Mouse (Mus musculus): ENCODE measurements at regions not wholly inside any gene's neighbourhood (a gene's known extent, or its start where the extent isn't known, plus 50 kb on each side); places are given as distances from the start of the nearest gene placed in this dataset.
"Not testable (repeated sequence)": the region's sequence is repeated elsewhere in the genome, so short reads cannot be mapped to it uniquely, and the experiment has no call there.

GRCm38 (mm10) chr14:71115095-71115797 is 515.6 kb upstream of the Fam160b2 start:
- intact Hi-C loops (cut with DNase I), result no loop called here

GRCm38 (mm10) chr14:71113198-71113597 is 513.6 kb upstream of the Fam160b2 start:
- intact Hi-C loops (cut with DNase I), result no loop called here
- DNase-seq, result no peak

More at GRCm38 (mm10) chr14:71115095-71115797, 515.6 kb upstream of the Fam160b2 start:
- no peak for DNase-seq

- no peak for DNase-seq
- intact Hi-C loops (cut with DNase I), result no loop called here
Measured at GRCm38 (mm10) chr14:71104617-71105016, 505.0 kb upstream of the Fam160b2 start.

- DNase-seq, result no peak
- intact Hi-C loops (cut with DNase I), result no loop called here
Measured at GRCm38 (mm10) chr14:71103955-71104354, 504.3 kb upstream of the Fam160b2 start.

- intact Hi-C loops (cut with DNase I), result no loop called here
- DNase-seq, result no peak
Measured at GRCm38 (mm10) chr14:71095661-71096422, 496.2 kb upstream of the Fam160b2 start.

- intact Hi-C loops (cut with DNase I), result no loop called here
Measured at GRCm38 (mm10) chr14:71092626-71093326, 493.1 kb upstream of the Fam160b2 start.

GRCm38 (mm10) chr14:71085721-71086120 is 486.1 kb upstream of the Fam160b2 start:
- no peak for DNase-seq
- intact Hi-C loops (cut with DNase I), result no loop called here

More at GRCm38 (mm10) chr14:71092626-71093326, 493.1 kb upstream of the Fam160b2 start:
- peak; percentile 74 for DNase-seq

- no peak for DNase-seq
- intact Hi-C loops (cut with DNase I), result no loop called here
Measured at GRCm38 (mm10) chr14:71082327-71082726, 482.7 kb upstream of the Fam160b2 start.

GRCm38 (mm10) chr14:71075671-71076070 is 476.0 kb upstream of the Fam160b2 start:
- intact Hi-C loops (cut with DNase I), result no loop called here
- no peak for DNase-seq

GRCm38 (mm10) chr14:71074019-71074418 is 474.4 kb upstream of the Fam160b2 start:
- no peak for DNase-seq
- intact Hi-C loops (cut with DNase I), result no loop called here

- intact Hi-C loops (cut with DNase I), result no loop called here
- DNase-seq, result no peak
Measured at GRCm38 (mm10) chr14:71065669-71066068, 466.0 kb upstream of the Fam160b2 start.

- no peak for DNase-seq
- intact Hi-C loops (cut with DNase I), result no loop called here
Measured at GRCm38 (mm10) chr14:71056601-71057000, 457.0 kb upstream of the Fam160b2 start.

- no peak for DNase-seq
- intact Hi-C loops (cut with DNase I), result no loop called here
Measured at GRCm38 (mm10) chr14:71055480-71055879, 455.8 kb upstream of the Fam160b2 start.

- intact Hi-C loops (cut with DNase I), result no loop called here
- no peak for DNase-seq
Measured at GRCm38 (mm10) chr14:71053788-71054641, 454.4 kb upstream of the Fam160b2 start.

- DNase-seq, result no peak
- intact Hi-C loops (cut with DNase I), result no loop called here
Measured at GRCm38 (mm10) chr14:71047096-71047495, 447.5 kb upstream of the Fam160b2 start.

- peak; percentile 31 for DNase-seq
- intact Hi-C loops (cut with DNase I), result not testable (repeated sequence)
Measured at GRCm38 (mm10) chr14:71043879-71044770, 444.5 kb upstream of the Fam160b2 start.

- intact Hi-C loops (cut with DNase I), result no loop called here
Measured at GRCm38 (mm10) chr14:71036620-71037019, 437.0 kb upstream of the Fam160b2 start.

GRCm38 (mm10) chr14:71033586-71033985 is 434.0 kb upstream of the Fam160b2 start:
- DNase-seq, result no peak
- intact Hi-C loops (cut with DNase I), result no loop called here

More at GRCm38 (mm10) chr14:71036620-71037019, 437.0 kb upstream of the Fam160b2 start:
- peak; percentile 21 for DNase-seq

GRCm38 (mm10) chr14:71030164-71030880 is 430.7 kb upstream of the Fam160b2 start:
- DNase-seq, result peak; percentile 36
- intact Hi-C loops (cut with DNase I), result no loop called here

All from left cerebral cortex, postnatal 4 days (tissue).